Mouse (Mus musculus) liver, embryonic 15.5 days (tissue): ENCODE data around the gene Syvn1. TPM values are rescaled to one million over a fixed set of nuclear protein-coding genes. Genes with fewer than 3 reads are reported as not detected.
A peak's percentile ranks its signal among the peaks of the same experiment; 100 is the strongest.

Experiments
- ATAC-seq: fragments of 200-750 bp; cut with Nextera tagmentation; 2 replicates; pipeline ENCODE4 v1.8.0; 2017; ENCODE audit warnings: moderate number of reproducible peaks, mild to moderate bottlenecking, moderate library complexity; ENCODE audit not compliant: insufficient read depth
- H3K27ac ChIP-seq: fragments of 300-500 bp; sonication (generic); replicated peaks from 2 replicates; pipeline ENCODE4 v1.5.1; 2015; ENCODE audit warnings: mild to moderate bottlenecking, inconsistent platforms
- H3K27me3 ChIP-seq: fragments of 300-500 bp; sonication (generic); 2 replicates; pipeline ENCODE4 v1.6.1; 2015; ENCODE audit warnings: mild to moderate bottlenecking, inconsistent platforms
- H3K36me3 ChIP-seq: fragments of 300-500 bp; sonication (generic); replicated peaks from 2 replicates; pipeline ENCODE4 v1.6.1; 2015; ENCODE audit warnings: moderate library complexity, mild to moderate bottlenecking, inconsistent platforms
- H3K4me1 ChIP-seq: fragments of 300-500 bp; sonication (generic); replicated peaks from 2 replicates; pipeline ENCODE4 v1.6.1; 2015; ENCODE audit warnings: inconsistent platforms
- H3K4me2 ChIP-seq: fragments of 300-500 bp; sonication (generic); 2 replicates; pipeline ENCODE4 v1.6.1; 2015; ENCODE audit warnings: moderate library complexity, mild to moderate bottlenecking, inconsistent platforms
- H3K4me3 ChIP-seq: fragments of 300-500 bp; sonication (generic); replicated peaks from 2 replicates; pipeline ENCODE4 v1.5.1; 2015; ENCODE audit warnings: mild to moderate bottlenecking, inconsistent platforms
- H3K9ac ChIP-seq: fragments of 300-500 bp; sonication (generic); 2 replicates; pipeline ENCODE4 v1.6.1; 2015; ENCODE audit warnings: moderate library complexity, mild to moderate bottlenecking, inconsistent platforms
- H3K9me3 ChIP-seq: fragments of 300-500 bp; sonication (generic); replicated peaks from 2 replicates; pipeline ENCODE4 v1.6.1; 2016; ENCODE audit warnings: inconsistent platforms
- WGBS: fragments of 180-500 bp; shearing (Covaris S2); methylation state at CpG from one replicate; pipeline ENCODE4 v1.1.7; 2015; ENCODE audit warnings: mixed read lengths; ENCODE audit not compliant: insufficient replicate concordance; 5-methylcytosine and 5-hydroxymethylcytosine counted together
- polyA plus RNA-seq: library from polyadenylated mRNA; unstranded; fragments of >200 nt; fragmentation: Nextera tagmentation; extraction: Ambion mirVana; gene quantifications from 2 replicates; pipeline ENCODE4 v1.2.1, GENCODE M21; 2015

The Syvn1 gene
- 13.3 and 17.3 TPM in 2 replicates for polyA plus RNA-seq

- ATAC-seq: peak; percentile 90
- Histone ChIP-seq H3K9me3 (no peaks in the 10 kb centered on the region), H3K36me3 (peaks cover 37% of the 10 kb centered on the region), H3K27ac (peak within 1 kb of the TSS; percentile 99), H3K4me1 (peaks cover 48% of the 10 kb centered on the region), H3K4me2 (peak within 1 kb of the TSS; percentile 77), H3K9ac (peak within 1 kb of the TSS; percentile 73), H3K27me3 (no peaks in the 10 kb centered on the region), H3K4me3 (peak within 1 kb of the TSS; percentile 87)
- WGBS: under 1% methylated on average over 65 of the region's 65 CpGs
Measured at GRCm38 (mm10) chr19:6046294-6047153, at the start of gene Syvn1. Syvn1 (plus strand) TSS chr19:6046576.

GRCm38 (mm10) chr19:5998180-5998579 lies 48.2 kb upstream of the Syvn1 start:
- Histone ChIP-seq H3K4me1 (peaks cover 6% of the 10 kb centered on the region; the same call in 1 of the 2 replicates), H3K27ac (no peak overlapping the region), H3K4me3 (no peak overlapping the region), H3K4me2 (no peak overlapping the region), H3K9ac (no peak overlapping the region), H3K27me3 (no peaks in the 10 kb centered on the region), H3K36me3 (peaks cover 86% of the 10 kb centered on the region), H3K9me3 (no peaks in the 10 kb centered on the region)
- ATAC-seq: peak; percentile 34; the same call in 1 of the 2 replicates
- WGBS: 79% methylated on average over 3 of the region's 3 CpGs

GRCm38 (mm10) chr19:5999969-6000368 lies 46.4 kb upstream of the Syvn1 start:
- ATAC-seq: no peak
- Histone ChIP-seq H3K4me2 (no peak overlapping the region), H3K9ac (no peak overlapping the region), H3K4me1 (peaks cover 6% of the 10 kb centered on the region; the same call in 1 of the 2 replicates), H3K36me3 (peaks cover 79% of the 10 kb centered on the region), H3K27me3 (no peaks in the 10 kb centered on the region), H3K4me3 (no peak overlapping the region), H3K9me3 (no peaks in the 10 kb centered on the region), H3K27ac (no peak overlapping the region)
- WGBS: 70% methylated on average over 5 of the region's 5 CpGs

GRCm38 (mm10) chr19:6005541-6005940 lies 40.8 kb upstream of the Syvn1 start:
- no peak overlapping the region for H3K4me3 ChIP-seq
- H3K27me3 ChIP-seq: no peaks in the 10 kb centered on the region
- no peak overlapping the region for H3K9ac ChIP-seq
- 80% methylated on average over 11 of the region's 11 CpGs for WGBS
- H3K9me3 ChIP-seq: no peaks in the 10 kb centered on the region
- no peaks in the 10 kb centered on the region for H3K4me1 ChIP-seq
- no peak overlapping the region for H3K4me2 ChIP-seq
- H3K36me3 ChIP-seq: peaks cover 82% of the 10 kb centered on the region
- ATAC-seq: no peak
- no peak overlapping the region for H3K27ac ChIP-seq

GRCm38 (mm10) chr19:6007013-6007412 lies 39.4 kb upstream of the Syvn1 start:
- H3K36me3 ChIP-seq: peaks cover 84% of the 10 kb centered on the region
- WGBS: 86% methylated on average over 13 of the region's 13 CpGs
- no peak for ATAC-seq

GRCm38 (mm10) chr19:6009137-6009536 lies 37.2 kb upstream of the Syvn1 start:
- Histone ChIP-seq H3K27me3 (no peaks in the 10 kb centered on the region), H3K9me3 (no peaks in the 10 kb centered on the region), H3K4me2 (no peak overlapping the region), H3K4me1 (peaks cover 30% of the 10 kb centered on the region), H3K9ac (no peak overlapping the region), H3K36me3 (peaks cover 87% of the 10 kb centered on the region), H3K4me3 (no peak overlapping the region), H3K27ac (no peak overlapping the region)
- 87% methylated on average over 8 of the region's 8 CpGs for WGBS
- ATAC-seq: no peak

More at GRCm38 (mm10) chr19:6007013-6007412, 39.4 kb upstream of the Syvn1 start:
- Histone ChIP-seq H3K4me3 (no peak overlapping the region), H3K4me2 (no peak overlapping the region), H3K9ac (no peak overlapping the region), H3K4me1 (peaks cover 10% of the 10 kb centered on the region), H3K9me3 (no peaks in the 10 kb centered on the region), H3K27ac (no peak overlapping the region), H3K27me3 (no peaks in the 10 kb centered on the region)

GRCm38 (mm10) chr19:6013691-6014090 lies 32.7 kb upstream of the Syvn1 start:
- ATAC-seq: no peak
- H3K27ac ChIP-seq: peak overlapping the region; percentile 94
- H3K4me1 ChIP-seq: peaks cover 73% of the 10 kb centered on the region
- H3K9me3 ChIP-seq: no peaks in the 10 kb centered on the region
- WGBS: 74% methylated on average over 10 of the region's 10 CpGs
- H3K36me3 ChIP-seq: peaks cover 51% of the 10 kb centered on the region
- peak overlapping the region; percentile 74 for H3K4me3 ChIP-seq
- H3K4me2 ChIP-seq: peak overlapping the region; percentile 97
- peak overlapping the region; percentile 77 for H3K9ac ChIP-seq
- no peaks in the 10 kb centered on the region for H3K27me3 ChIP-seq

- H3K4me2 ChIP-seq: peak overlapping the region; percentile 97
- peaks cover 83% of the 10 kb centered on the region for H3K4me1 ChIP-seq
- H3K27me3 ChIP-seq: no peaks in the 10 kb centered on the region
- H3K36me3 ChIP-seq: peaks cover 40% of the 10 kb centered on the region
- H3K9ac ChIP-seq: peak overlapping the region; percentile 77
- H3K27ac ChIP-seq: peak overlapping the region; percentile 94
- peak; percentile 95 for ATAC-seq
- no peaks in the 10 kb centered on the region for H3K9me3 ChIP-seq
- under 1% methylated on average over 17 of the region's 18 CpGs for WGBS
- peak overlapping the region; percentile 74 for H3K4me3 ChIP-seq
Measured at GRCm38 (mm10) chr19:6014991-6015510, 31.3 kb upstream of the Syvn1 start.

GRCm38 (mm10) chr19:6015511-6016315 lies 30.7 kb upstream of the Syvn1 start, which contains the start of gene Capn1:
Capn1 (minus strand) TSS chr19:6015897.
- Histone ChIP-seq H3K4me3 (peak within 1 kb of the TSS; percentile 74), H3K4me2 (peak within 1 kb of the TSS; percentile 97), H3K4me1 (peaks cover 89% of the 10 kb centered on the region), H3K36me3 (peaks cover 33% of the 10 kb centered on the region), H3K27ac (peak within 1 kb of the TSS; percentile 94), H3K27me3 (no peaks in the 10 kb centered on the region), H3K9me3 (no peaks in the 10 kb centered on the region), H3K9ac (peak within 1 kb of the TSS; percentile 77)
- 3% methylated on average over 40 of the region's 40 CpGs for WGBS
- peak; percentile 67 for ATAC-seq

- peak overlapping the region; percentile 94 for H3K27ac ChIP-seq
- H3K36me3 ChIP-seq: peaks cover 25% of the 10 kb centered on the region
- H3K4me2 ChIP-seq: peak overlapping the region; percentile 97
- no peaks in the 10 kb centered on the region for H3K27me3 ChIP-seq
- no peak for ATAC-seq
- H3K9ac ChIP-seq: peak overlapping the region; percentile 77
- 55% methylated on average over 7 of the region's 7 CpGs for WGBS
- H3K9me3 ChIP-seq: no peaks in the 10 kb centered on the region
- H3K4me3 ChIP-seq: peak overlapping the region; percentile 74
- peaks cover 84% of the 10 kb centered on the region for H3K4me1 ChIP-seq
Measured at GRCm38 (mm10) chr19:6016532-6016931, 29.8 kb upstream of the Syvn1 start.
